Mouse (Mus musculus) heart, adult 8-10 months (tissue): ENCODE results near the gene Mib2. TPM values are rescaled to one million over a fixed set of nuclear protein-coding genes. Genes with fewer than 3 reads are reported as not detected.

Experiments used
- DNase-seq: peaks from one replicate; pipeline ENCODE4 v3.0.0; 2022; ENCODE audit warnings: low spot score
- total RNA-seq, 4 experiments: library from RNA; stranded (reverse); gene quantifications; 2 replicates each; pipeline ENCODE4 v1.2.4; 2022

The Mib2 gene
- total RNA-seq, 4 experiments from 2014 or later = 25.4 to 30.1 (median 27.1) TPM

DNA sequence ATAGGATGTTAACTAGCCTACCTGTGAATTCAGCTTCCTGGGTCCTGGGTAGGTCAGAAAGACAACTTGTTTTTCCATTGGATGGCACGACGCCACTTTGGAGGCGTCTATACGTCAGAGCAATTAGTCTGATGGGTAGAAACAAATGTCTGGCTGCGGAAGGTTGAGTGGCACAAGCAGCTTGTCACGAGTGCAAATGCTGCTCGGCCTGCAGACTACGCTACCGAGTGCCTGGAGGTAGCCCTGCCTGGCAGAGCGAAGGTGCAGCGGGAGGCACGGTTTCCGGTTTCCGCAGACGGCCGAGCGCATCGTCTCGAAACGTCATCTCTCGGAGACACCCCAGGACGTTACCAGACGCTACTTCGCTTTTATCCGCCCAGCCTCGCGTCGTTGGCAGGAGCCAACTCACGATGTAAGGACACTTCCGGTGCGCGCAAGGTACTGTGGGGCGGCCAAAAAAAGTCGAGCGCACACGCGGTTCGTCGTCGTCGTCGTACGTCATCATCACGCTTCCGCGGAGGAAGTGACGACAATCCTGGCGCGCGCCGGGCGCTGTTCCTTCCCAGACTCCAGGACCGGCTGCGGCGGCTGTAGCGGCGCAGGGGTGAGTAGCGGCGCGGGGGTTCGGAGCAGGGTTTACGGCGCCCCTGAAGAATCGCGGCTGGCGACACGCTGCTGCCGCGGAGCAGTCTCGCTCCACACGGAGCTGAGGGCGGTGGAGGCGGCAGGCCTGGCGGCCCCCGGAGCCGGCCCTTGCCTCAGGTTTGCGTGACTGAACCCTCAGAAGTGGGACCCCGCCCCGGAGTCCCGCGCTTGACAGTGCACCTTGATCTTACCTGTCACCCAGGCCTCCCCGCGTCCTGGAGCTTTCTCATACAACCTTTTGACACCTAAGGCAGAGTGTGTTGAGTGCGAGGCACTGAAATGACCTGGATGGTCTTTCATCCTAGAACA is 44.4 kb downstream of the Mib2 start, which contains the start of gene Cdk11b:
Gene Cdk11b (plus strand): TSS at position 517 of the 954 bp plus-strand sequence.
- DNase-seq = peak; percentile 94

DNA sequence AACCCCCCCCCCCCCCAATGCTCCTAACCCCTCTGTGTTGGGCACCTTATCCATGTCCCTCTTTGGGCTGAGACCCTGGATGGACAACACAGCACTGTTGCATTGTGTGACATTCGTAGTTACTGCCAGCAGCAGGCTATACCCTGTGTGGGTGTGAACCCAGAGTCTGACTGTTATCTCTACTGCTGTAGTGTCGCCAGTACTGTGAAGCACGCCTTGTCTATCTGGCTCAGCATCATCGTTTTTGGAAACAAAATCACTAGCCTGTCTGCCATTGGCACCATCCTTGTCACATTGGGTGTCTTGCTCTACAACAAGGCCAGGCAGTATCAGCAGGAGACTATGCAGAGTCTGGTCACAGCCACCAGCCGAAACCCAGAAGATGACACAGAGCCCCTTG is 50.7 kb downstream of the Mib2 start:
- no peak for DNase-seq

DNA sequence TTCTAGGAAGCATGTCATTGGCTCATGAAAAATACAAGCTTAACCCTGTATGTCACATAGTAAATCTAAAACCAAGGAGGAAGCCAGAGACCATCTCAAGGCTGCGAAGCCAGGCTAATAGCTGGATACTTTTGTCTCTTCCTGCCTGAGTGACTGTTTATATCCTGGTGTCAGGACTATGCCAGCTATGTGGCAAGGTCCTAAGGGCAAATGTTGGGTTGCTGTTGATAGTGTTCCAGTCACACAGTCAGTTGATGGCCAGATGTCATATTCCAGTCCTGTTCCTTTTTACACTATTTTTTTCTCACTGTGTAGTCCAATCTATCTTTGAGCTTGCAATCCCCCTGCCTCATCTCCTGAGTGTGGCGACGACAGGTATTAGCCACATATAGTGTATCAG is 55.7 kb downstream of the Mib2 start:
- no peak for DNase-seq

DNA sequence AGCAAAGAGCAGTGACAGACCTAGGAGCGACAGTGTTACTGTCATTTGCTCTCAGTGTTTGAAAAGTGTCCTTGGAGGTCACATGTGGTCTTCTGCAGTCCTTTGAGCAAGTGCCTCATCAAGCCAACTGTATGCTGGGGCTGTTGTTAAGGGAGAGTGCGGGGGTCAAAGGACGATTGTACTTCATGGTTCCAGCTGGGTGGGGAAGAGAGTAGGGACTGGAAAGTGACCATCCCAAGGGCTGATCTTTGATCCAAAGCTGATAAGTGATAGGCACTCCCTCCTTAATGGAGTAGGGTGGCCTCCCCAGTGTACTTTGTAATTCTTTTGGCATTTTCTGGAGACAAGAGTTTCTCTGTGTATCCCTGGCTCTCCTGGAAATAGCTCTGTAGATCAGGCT is 57.1 kb downstream of the Mib2 start:
- DNase-seq = no peak

DNA sequence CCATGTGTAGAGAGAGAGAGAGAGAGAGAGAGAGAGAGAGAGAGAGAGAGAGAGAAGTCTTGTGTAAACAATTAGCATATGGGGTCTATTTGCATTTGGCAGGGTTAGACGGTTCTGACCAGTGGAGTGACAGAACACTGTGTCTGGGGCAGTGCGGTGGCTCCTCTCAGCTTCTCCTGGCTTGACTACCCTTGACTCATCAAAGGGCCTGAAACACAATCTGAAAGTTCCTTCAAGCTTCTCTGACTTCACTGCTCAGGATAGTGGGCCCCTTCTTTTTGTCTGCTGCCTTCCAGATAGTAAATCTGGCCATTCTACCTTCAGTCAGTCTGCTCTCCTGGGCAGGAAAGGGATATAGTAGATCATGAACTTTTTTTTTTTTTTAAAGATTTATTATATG is 62.2 kb downstream of the Mib2 start:
- DNase-seq = no peak

DNA sequence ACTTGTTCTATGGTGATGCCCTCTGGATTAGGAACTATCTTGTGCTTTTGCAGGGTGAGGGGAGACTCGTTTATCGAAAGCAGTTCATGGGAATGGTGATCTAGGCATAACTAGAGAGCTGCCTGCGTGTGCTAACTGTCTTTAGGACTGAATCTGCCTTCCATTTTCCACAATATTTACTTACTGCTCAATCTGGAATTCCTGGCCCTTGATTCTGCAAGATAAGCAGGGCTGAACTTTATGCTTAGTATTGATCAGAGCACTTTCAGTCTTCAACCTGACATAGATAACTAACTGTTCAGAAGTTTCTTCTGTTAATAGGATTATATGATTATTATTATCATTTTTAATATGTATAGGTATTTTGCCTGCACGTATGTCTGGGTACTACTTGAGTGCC is 63.9 kb downstream of the Mib2 start:
- no peak for DNase-seq

Other genes with a start within 250 kb of the Mib2 start
- gene Tmem52, start 200.1 kb downstream of the Mib2 start, total RNA-seq = 1 to 10 TPM; 4.2 to 9.6 (median 6.2) TPM
- 100 to 1,000 TPM; 136 to 150 (median 142) TPM for gene Gnb1, start 177.8 kb downstream of the Mib2 start, total RNA-seq
- gene Nadk, start 106.8 kb downstream of the Mib2 start, total RNA-seq = 10 to 100 TPM; 23.8 to 30.2 (median 29.1) TPM
- 1 to 10 TPM; 6.2 to 7.8 (median 6.9) TPM for gene Slc35e2, start 67.8 kb downstream of the Mib2 start, total RNA-seq
- gene Cdk11b, start 44.3 kb downstream of the Mib2 start, total RNA-seq = 10 to 100 TPM; 29.2 to 37.0 (median 30.2) TPM
- gene Gm10563, start 23.8 kb downstream of the Mib2 start, total RNA-seq = not detected
- 1 to 10 TPM; 6.7 to 9.0 (median 7.4) TPM for gene Mmp23, start 15.8 kb downstream of the Mib2 start, total RNA-seq
- gene Fndc10, start 25.1 kb upstream of the Mib2 start, total RNA-seq = 1 to 10 TPM in 3 of 4 experiments, under 1 TPM in 1; 0.98 to 2.4 (median 1.3) TPM
- 10 to 100 TPM; 43.2 to 53.5 (median 51.2) TPM for gene Ssu72, start 35.6 kb upstream of the Mib2 start, total RNA-seq
- gene Tmem240, start 65.6 kb upstream of the Mib2 start, total RNA-seq = under 1 TPM in 3 of 4 experiments, not detected in 1; 0.11 to 0.81 (median 0.13) TPM
- 10 to 100 TPM; 34.9 to 45.7 (median 40.8) TPM for gene Atad3a, start 91.9 kb upstream of the Mib2 start, total RNA-seq
- 1 to 10 TPM; 5.6 to 9.8 (median 8.1) TPM for gene Vwa1, start 105.5 kb upstream of the Mib2 start, total RNA-seq
- gene Tmem88b, start 116.7 kb upstream of the Mib2 start, total RNA-seq = 1 to 10 TPM in 1 of 4 experiments, under 1 TPM in 3; 0.66 to 1.1 (median 0.81) TPM
- gene Ankrd65, start 121.2 kb upstream of the Mib2 start, total RNA-seq = not detected
- 10 to 100 TPM; 78.5 to 86.8 (median 80.6) TPM for gene Mrpl20, start 133.7 kb upstream of the Mib2 start, total RNA-seq
- 10 to 100 TPM; 20.3 to 30.7 (median 26.2) TPM for gene Ccnl2, start 143.3 kb upstream of the Mib2 start, total RNA-seq
- 100 to 1,000 TPM; 112 to 128 (median 117) TPM for gene Aurkaip1, start 162.1 kb upstream of the Mib2 start, total RNA-seq
- gene Mxra8, start 170.5 kb upstream of the Mib2 start, total RNA-seq = 10 to 100 TPM; 19.7 to 30.4 (median 24.4) TPM
- 10 to 100 TPM; 41.3 to 50.7 (median 49.8) TPM for gene Dvl1, start 178.2 kb upstream of the Mib2 start, total RNA-seq
- under 1 TPM; 0.17 to 0.19 (median 0.19) TPM for gene Tas1r3, start 194.2 kb upstream of the Mib2 start, total RNA-seq
- 1 to 10 TPM; 7.3 to 9.9 (median 8.6) TPM for gene Cptp, start 200.2 kb upstream of the Mib2 start, total RNA-seq
- gene Ints11, start 200.3 kb upstream of the Mib2 start, total RNA-seq = 10 to 100 TPM; 13.9 to 14.5 (median 14.1) TPM
- gene Pusl1, start 222.6 kb upstream of the Mib2 start, total RNA-seq = 10 to 100 TPM in 3 of 4 experiments, 1 to 10 TPM in 1; 9.6 to 11.9 (median 10.9) TPM
- 10 to 100 TPM in 2 of 4 experiments, 1 to 10 TPM in 2; 9.5 to 13.8 (median 10.9) TPM for gene Acap3, start 222.6 kb upstream of the Mib2 start, total RNA-seq